Mouse (Mus musculus): Measurements from ENCODE around the gene Evi5.
"Not testable (repeated sequence)": the region's sequence is repeated elsewhere in the genome, so short reads cannot be mapped to it uniquely, and the experiment has no call there.

Evi5 gene

GRCm38 (mm10) chr5:107874561-107875260 lies at the start of gene Evi5:
TSS of gene Evi5 (minus strand) at chr5:107875107.
- no peak for DNase-seq (ENCODE audit: low spot score in 2 of 2)

- no peak for DNase-seq (ENCODE audit: low spot score in 2 of 2)
Measured at GRCm38 (mm10) chr5:107924564-107924963, 49.7 kb upstream of the Evi5 start.

GRCm38 (mm10) chr5:107922836-107923235 lies 47.9 kb upstream of the Evi5 start:
- no peak for DNase-seq (ENCODE audit: low spot score in 2 of 2)

- DNase-seq (ENCODE audit: low spot score in 2 of 2), result peak in 1 of 2 experiments; percentile 13
Measured at GRCm38 (mm10) chr5:107921400-107922252, 46.7 kb upstream of the Evi5 start.

- DNase-seq (ENCODE audit: low spot score in 2 of 2), result no peak
Measured at GRCm38 (mm10) chr5:107915280-107915679, 40.4 kb upstream of the Evi5 start.

GRCm38 (mm10) chr5:107911012-107911411 lies 36.1 kb upstream of the Evi5 start:
- no peak for DNase-seq (ENCODE audit: low spot score in 2 of 2)

GRCm38 (mm10) chr5:107910084-107910616 lies 35.2 kb upstream of the Evi5 start:
- no peak for DNase-seq (ENCODE audit: low spot score in 2 of 2)

- DNase-seq (ENCODE audit: low spot score in 2 of 2), result no peak
Measured at GRCm38 (mm10) chr5:107909668-107910067, 34.8 kb upstream of the Evi5 start.

GRCm38 (mm10) chr5:107908514-107909110 lies 33.7 kb upstream of the Evi5 start:
- DNase-seq (ENCODE audit: low spot score in 2 of 2), result no peak

- DNase-seq (ENCODE audit: low spot score in 2 of 2), result no peak
Measured at GRCm38 (mm10) chr5:107904325-107904724, 29.4 kb upstream of the Evi5 start.

- DNase-seq (ENCODE audit: low spot score in 2 of 2), result no peak
Measured at GRCm38 (mm10) chr5:107901014-107901615, 26.2 kb upstream of the Evi5 start.

GRCm38 (mm10) chr5:107900206-107901013 lies 25.5 kb upstream of the Evi5 start, which contains the start of gene Rpl5:
TSS of gene Rpl5 (plus strand) at chr5:107900502.
- DNase-seq (ENCODE audit: low spot score in 2 of 2), result peak; percentile 90 to 94

GRCm38 (mm10) chr5:107896265-107896664 lies 21.4 kb upstream of the Evi5 start:
- no peak for DNase-seq (ENCODE audit: low spot score in 2 of 2)

- DNase-seq (ENCODE audit: low spot score in 2 of 2), result no peak
Measured at GRCm38 (mm10) chr5:107894676-107895075, 19.8 kb upstream of the Evi5 start.

GRCm38 (mm10) chr5:107891515-107891914 lies 16.6 kb upstream of the Evi5 start:
- DNase-seq (ENCODE audit: low spot score in 2 of 2), result not testable (repeated sequence)

GRCm38 (mm10) chr5:107889994-107890888 lies 15.3 kb upstream of the Evi5 start:
- DNase-seq (ENCODE audit: low spot score in 2 of 2), result no peak

GRCm38 (mm10) chr5:107880710-107881109 lies 5.8 kb upstream of the Evi5 start:
- DNase-seq (ENCODE audit: low spot score in 2 of 2), result no peak

- DNase-seq (ENCODE audit: low spot score in 2 of 2), result no peak
Measured at GRCm38 (mm10) chr5:107877053-107877452, 2.1 kb upstream of the Evi5 start.

- no peak for DNase-seq (ENCODE audit: low spot score in 2 of 2)
Measured at GRCm38 (mm10) chr5:107875261-107875611, 329 bp upstream of the Evi5 start.

- DNase-seq (ENCODE audit: low spot score in 2 of 2), result no peak
Measured at GRCm38 (mm10) chr5:107873886-107874302, 1.0 kb downstream of the Evi5 start.

Measured in urinary bladder, postnatal 36 days (tissue).